Mouse (Mus musculus): Measurements from ENCODE around the gene Dlgap4.

GRCm38 (mm10) chr2:156613541-156614257, at the start of gene Dlgap4:
- TF ChIP-seq CTCF (IDR thresholded peaks at IDR 0.05; ENCODE audit: extremely low read depth, insufficient read depth, low read length) (no peak), POLR2A (IDR thresholded peaks at IDR 0.05; ENCODE audit: extremely low read depth, insufficient read depth, low read length) (no peak)
